Mouse (Mus musculus): ENCODE results near the gene Batf. TPM values are rescaled to one million over a fixed set of nuclear protein-coding genes. Genes with fewer than 3 reads are reported as not detected.
A peak's percentile ranks its signal among the peaks of the same experiment; 100 is the strongest.
"Not testable (repeated sequence)": the region's sequence is repeated elsewhere in the genome, so short reads cannot be mapped to it uniquely, and the experiment has no call there.

Batf gene
- total RNA-seq (2021), result under 1 TPM in 1 of 2 experiments, not detected in 1; 0.96 TPM
- long read RNA-seq, result 0 reads

GRCm38 (mm10) chr12:85686466-85687216, at the start of gene Batf:
Batf (plus strand) TSS chr12:85686669.
- no peak for DNase-seq (ENCODE audit: low spot score in 2 of 2)

GRCm38 (mm10) chr12:85637932-85638331, 48.5 kb upstream of the Batf start:
- no peak for DNase-seq (ENCODE audit: low spot score in 2 of 2)

GRCm38 (mm10) chr12:85638541-85639325, 47.7 kb upstream of the Batf start:
- no peak for DNase-seq (ENCODE audit: low spot score in 2 of 2)

GRCm38 (mm10) chr12:85639326-85640008, 47.0 kb upstream of the Batf start:
- peak; percentile 57 to 65 for DNase-seq (ENCODE audit: low spot score in 2 of 2)

GRCm38 (mm10) chr12:85640852-85641563, 45.5 kb upstream of the Batf start:
- DNase-seq (ENCODE audit: low spot score in 2 of 2), result no peak

- DNase-seq (ENCODE audit: low spot score in 2 of 2), result no peak
Observed at GRCm38 (mm10) chr12:85641564-85641931, 44.9 kb upstream of the Batf start.

- DNase-seq (ENCODE audit: low spot score in 2 of 2), result no peak
Observed at GRCm38 (mm10) chr12:85643735-85644134, 42.7 kb upstream of the Batf start.

- DNase-seq (ENCODE audit: low spot score in 2 of 2), result peak in 1 of 2 experiments; percentile 36
Observed at GRCm38 (mm10) chr12:85645664-85646063, 40.8 kb upstream of the Batf start.

GRCm38 (mm10) chr12:85647346-85647745, 39.1 kb upstream of the Batf start:
- DNase-seq (ENCODE audit: low spot score in 2 of 2), result peak in 1 of 2 experiments; percentile 32

GRCm38 (mm10) chr12:85647955-85648354, 38.5 kb upstream of the Batf start:
- DNase-seq (ENCODE audit: low spot score in 2 of 2), result no peak

GRCm38 (mm10) chr12:85659319-85659718, 27.1 kb upstream of the Batf start:
- peak in 1 of 2 experiments; percentile 61 for DNase-seq (ENCODE audit: low spot score in 2 of 2)

GRCm38 (mm10) chr12:85660855-85661254, 25.6 kb upstream of the Batf start:
- no peak for DNase-seq (ENCODE audit: low spot score in 2 of 2)

GRCm38 (mm10) chr12:85662232-85662631, 24.2 kb upstream of the Batf start:
- not testable (repeated sequence) for DNase-seq (ENCODE audit: low spot score in 2 of 2)

- peak; percentile 85 to 87 for DNase-seq (ENCODE audit: low spot score in 2 of 2)
Observed at GRCm38 (mm10) chr12:85662896-85663295, 23.6 kb upstream of the Batf start.

GRCm38 (mm10) chr12:85666112-85666511, 20.4 kb upstream of the Batf start:
- no peak for DNase-seq (ENCODE audit: low spot score in 2 of 2)

- no peak for DNase-seq (ENCODE audit: low spot score in 2 of 2)
Observed at GRCm38 (mm10) chr12:85667071-85667470, 19.4 kb upstream of the Batf start.

- no peak for DNase-seq (ENCODE audit: low spot score in 2 of 2)
Observed at GRCm38 (mm10) chr12:85668696-85669095, 17.8 kb upstream of the Batf start.

GRCm38 (mm10) chr12:85670080-85670479, 16.4 kb upstream of the Batf start:
- no peak for DNase-seq (ENCODE audit: low spot score in 2 of 2)

GRCm38 (mm10) chr12:85673914-85674313, 12.6 kb upstream of the Batf start:
- DNase-seq (ENCODE audit: low spot score in 2 of 2), result no peak

GRCm38 (mm10) chr12:85679117-85679516, 7.4 kb upstream of the Batf start:
- DNase-seq (ENCODE audit: low spot score in 2 of 2), result no peak

- DNase-seq (ENCODE audit: low spot score in 2 of 2), result no peak
Observed at GRCm38 (mm10) chr12:85679808-85680207, 6.7 kb upstream of the Batf start.
